Mouse (Mus musculus) CD4-positive helper T cell, adult 2 months (primary cell): ENCODE results near the gene Wfdc1.

Experiments used
- DNase-seq: peaks from one replicate; pipeline ENCODE4 v3.0.0-alpha.2; 2012; ENCODE audit warnings: low read depth, missing footprints, low spot score

Wfdc1 gene

DNA sequence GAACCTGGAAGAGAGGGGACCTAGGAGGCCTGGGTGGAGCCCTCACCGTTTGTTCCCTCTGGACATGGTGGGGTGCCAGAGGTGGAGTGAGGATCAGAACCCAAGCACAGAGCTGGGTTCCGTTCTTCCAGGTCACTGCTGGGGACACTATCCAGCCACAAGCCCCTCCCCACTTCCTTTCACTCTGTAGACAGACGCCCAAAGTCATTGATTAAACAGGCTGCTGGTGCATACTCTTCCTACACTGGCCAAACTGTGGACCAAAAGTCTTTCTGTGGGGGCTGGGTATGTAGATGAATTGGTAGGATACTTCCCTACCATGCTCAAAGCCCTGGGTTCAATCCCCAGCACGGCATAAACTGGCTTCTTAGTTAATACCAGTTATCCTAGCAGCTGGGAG is 25.8 kb downstream of the Wfdc1 start:
- no peak for DNase-seq

- DNase-seq: no peak
These were observed 28.5 kb downstream of the Wfdc1 start for GRCm38 (mm10) chr8:119694696-119695095.

DNA sequence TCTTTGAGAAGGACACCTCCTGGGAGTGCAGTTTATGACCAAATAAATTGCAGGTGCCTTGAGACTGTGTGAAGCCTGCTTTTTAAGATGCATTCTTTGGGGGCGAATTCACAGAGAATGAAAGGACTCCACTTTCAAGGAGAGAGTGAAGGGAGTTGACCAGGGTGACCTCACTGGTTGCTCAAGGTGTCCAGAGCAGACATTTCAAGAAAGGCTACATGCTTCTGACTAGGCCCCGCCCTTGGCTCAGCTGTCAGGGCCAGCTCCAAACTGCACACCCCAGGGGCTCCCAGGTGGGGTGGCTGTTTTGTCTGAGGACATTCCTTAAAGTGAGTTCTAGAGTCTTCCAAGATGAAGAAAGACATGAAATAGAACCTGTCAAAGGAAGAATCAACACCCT is 31.0 kb downstream of the Wfdc1 start:
- DNase-seq: no peak

- peak; percentile 44 for DNase-seq
These were observed 32.8 kb downstream of the Wfdc1 start for GRCm38 (mm10) chr8:119698960-119699359.

GRCm38 (mm10) chr8:119699549-119700134 is 33.5 kb downstream of the Wfdc1 start, which contains the start of gene Atp2c2:
Gene Atp2c2, plus strand, starts transcription at chr8:119700009.
- no peak for DNase-seq

DNA sequence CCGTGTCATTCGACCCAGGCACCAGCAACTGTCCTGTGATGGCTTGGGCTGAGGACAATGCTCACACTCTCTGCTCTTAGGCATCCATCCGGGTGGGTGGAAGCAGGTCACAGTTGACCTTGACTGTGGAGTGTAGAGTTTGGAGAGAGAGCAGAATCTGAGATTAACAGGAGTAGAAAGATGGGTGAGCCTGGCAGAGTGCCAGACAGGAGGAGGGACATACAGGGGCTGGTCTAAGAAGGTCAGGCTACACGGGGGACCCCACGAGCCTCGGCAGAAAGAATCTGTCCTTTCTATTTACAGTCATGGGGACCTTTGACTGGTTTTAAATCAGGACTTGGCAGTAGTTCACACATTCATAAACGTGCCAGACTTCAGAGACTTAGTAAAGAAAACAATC is 36.8 kb downstream of the Wfdc1 start:
- DNase-seq: no peak

- no peak for DNase-seq
These were observed 41.0 kb downstream of the Wfdc1 start for GRCm38 (mm10) chr8:119707146-119707545.

GRCm38 (mm10) chr8:119708471-119708870 is 42.3 kb downstream of the Wfdc1 start:
- no peak for DNase-seq

DNA sequence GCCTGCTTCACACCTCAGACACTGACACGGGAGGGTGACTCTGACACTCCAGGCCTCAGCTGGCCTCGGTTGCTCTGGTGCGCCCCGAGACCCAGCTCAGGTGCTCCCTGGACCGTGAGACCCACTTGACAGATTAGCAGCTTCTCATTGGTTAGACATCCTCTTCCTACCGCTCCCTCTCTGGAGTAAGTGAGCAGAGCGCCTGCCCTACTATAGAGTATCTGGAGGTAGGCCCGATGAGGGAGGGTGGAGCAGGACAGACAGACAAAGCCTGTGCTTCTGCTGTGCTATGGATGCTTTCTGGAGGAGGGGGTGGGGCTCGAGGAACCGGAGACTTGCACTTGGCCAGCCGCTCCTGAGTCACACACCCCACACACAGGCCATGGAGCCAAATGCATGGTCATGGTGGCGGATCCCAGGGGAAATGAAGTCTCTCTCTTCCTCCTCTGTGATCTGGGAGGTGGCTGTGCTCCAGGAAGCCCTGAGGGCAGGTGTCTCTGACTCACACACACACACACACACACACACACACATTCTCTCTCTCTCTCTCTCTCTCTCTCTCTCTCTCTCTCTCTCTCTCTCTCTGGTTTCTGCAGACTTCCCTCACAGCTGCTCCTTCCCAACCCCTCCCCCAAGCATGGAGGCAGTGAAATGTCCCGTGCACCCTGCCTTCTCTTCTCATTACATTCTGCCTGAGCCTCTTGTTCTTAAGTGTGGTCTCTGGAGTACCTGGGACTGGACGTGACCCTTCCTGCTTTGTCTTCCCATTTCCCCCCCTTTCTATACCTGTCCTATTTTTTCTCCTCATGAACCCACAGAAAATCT is 42.9 kb downstream of the Wfdc1 start:
- DNase-seq: no peak

- DNase-seq: no peak
These were observed 43.5 kb downstream of the Wfdc1 start for GRCm38 (mm10) chr8:119709703-119710093.

DNA sequence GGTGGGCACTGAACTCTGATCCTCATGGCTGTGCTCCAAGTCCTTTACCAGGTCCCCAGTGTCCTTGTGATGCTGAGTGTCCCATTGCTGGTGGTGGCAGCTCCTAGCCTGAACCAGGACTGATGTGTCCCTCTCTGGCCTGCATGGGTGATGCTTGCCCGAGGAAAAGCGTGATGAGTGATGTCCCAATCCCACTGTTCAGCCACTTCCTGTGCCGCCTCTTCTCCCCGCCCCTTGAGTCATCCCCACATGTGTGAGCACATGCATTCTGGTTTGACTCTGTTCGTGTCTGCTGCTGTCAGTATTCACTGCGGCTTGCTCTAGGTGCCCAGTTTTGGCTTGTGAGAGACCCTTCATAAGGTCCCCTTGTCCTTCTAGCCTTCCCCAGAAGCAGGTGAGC is 46.1 kb downstream of the Wfdc1 start:
- DNase-seq: no peak

- no peak for DNase-seq
These were observed 47.3 kb downstream of the Wfdc1 start for GRCm38 (mm10) chr8:119713421-119713820.

- DNase-seq: no peak
These were observed 49.1 kb downstream of the Wfdc1 start for GRCm38 (mm10) chr8:119715221-119715620.

GRCm38 (mm10) chr8:119716730-119717299 is 50.6 kb downstream of the Wfdc1 start:
- DNase-seq: no peak

- peak; percentile 48 for DNase-seq
These were observed 51.6 kb downstream of the Wfdc1 start for GRCm38 (mm10) chr8:119717765-119718164.

- no peak for DNase-seq
These were observed 52.9 kb downstream of the Wfdc1 start for GRCm38 (mm10) chr8:119719011-119719501.

DNA sequence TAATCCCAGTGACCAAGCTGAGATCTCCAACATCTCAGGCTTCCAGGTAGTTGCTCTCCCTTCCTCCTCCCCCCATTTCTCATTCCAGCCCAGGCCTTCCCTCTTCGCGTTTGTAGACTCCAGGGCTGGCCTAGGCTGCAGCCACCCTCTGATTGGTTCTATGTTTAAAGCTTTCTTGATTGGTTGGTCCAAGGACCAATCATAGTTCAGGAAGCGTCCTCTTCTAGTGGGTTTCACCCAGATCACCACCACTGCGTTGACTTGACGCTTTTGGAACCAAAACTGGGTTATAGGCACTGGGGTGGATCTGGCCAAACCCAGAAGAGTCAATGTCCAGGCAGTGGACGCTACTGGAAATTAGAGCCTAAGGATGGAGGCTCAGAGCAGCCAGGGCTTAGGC is 56.2 kb downstream of the Wfdc1 start:
- no peak for DNase-seq

GRCm38 (mm10) chr8:119723676-119724075 is 57.5 kb downstream of the Wfdc1 start:
- peak; percentile 36 for DNase-seq

GRCm38 (mm10) chr8:119724596-119724995 is 58.4 kb downstream of the Wfdc1 start:
- no peak for DNase-seq

DNA sequence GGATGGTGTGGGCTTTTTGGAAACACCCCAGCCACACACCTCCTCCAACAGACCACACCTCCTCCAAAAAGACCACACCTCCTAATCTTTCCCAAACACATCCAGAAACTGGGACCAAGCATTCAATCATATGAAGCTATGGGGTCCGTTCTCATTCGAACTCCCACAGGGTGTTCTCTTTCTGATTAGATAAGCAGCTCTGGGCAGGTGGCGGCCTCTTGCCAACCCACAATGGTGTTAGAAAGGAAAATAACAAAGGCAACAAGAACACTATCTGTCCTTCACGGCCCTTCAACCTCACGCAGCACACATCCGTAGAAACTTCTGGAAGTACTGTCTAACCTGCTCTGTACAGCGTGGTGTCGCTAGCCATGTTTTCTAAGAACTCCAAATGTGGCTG is 60.9 kb downstream of the Wfdc1 start:
- DNase-seq: no peak

DNA sequence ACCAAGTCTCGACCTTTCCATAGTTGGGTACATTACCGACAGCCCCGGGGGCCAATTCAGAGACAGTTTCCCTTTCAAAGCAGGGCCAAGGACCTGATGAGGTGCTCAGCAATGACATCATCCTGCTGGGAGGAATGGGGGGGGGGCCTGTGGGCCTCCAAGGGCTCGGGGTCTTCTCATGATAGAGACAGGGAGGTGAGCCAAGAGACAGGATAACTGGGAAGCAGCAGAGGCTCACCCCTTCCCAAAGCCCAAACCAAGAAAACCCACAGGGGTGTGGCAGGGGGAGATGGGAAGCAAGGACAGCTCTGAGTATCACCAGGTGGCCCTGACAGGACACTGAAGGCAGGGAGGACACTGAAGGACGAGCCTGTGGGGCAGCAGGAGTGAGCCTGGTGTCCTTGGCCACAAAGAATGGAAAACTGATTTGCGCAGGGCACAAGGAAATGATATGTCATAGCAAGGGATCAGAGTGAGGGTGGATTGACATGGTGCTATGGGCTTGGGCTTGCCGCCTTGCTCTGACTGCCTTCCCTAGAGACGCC is 62.3 kb downstream of the Wfdc1 start:
- DNase-seq: no peak

- DNase-seq: no peak
These were observed 65.9 kb downstream of the Wfdc1 start for GRCm38 (mm10) chr8:119732072-119732471.
